In genomic region chr5:123572357-123573186, GRCm38 (mm10) we compare ENCODE assay signal across 8 mouse cellular contexts. TPM values are rescaled to one million over a fixed set of nuclear protein-coding genes. Genes with fewer than 3 reads are reported as not detected.
DNase-seq lines count a peak whose midpoint lies in the region; ATAC-seq and TF ChIP-seq lines count a peak whose summit lies in the region.

Gene Vps33a (minus strand): TSS chr5:123573038.

- H3K79me2 ChIP-seq in CH12.LX (replicated peaks; ENCODE audit: control insufficient read depth, extremely low read depth, insufficient read depth, poor library complexity, severe bottlenecking) = no peaks in the 10 kb centered on the region; the same call in 1 of the 2 replicates

- peak within 1 kb of the TSS; percentile 68 to 91 (median 82) for H3K4me3 ChIP-seq in CH12.LX (replicated peaks in 1 of 3; ENCODE audit: low read depth in 2 of 3, low read length in 2 of 3, poor library complexity in 1 of 3)
- H3K4me3 ChIP-seq in forebrain, embryonic 11.5 days (ENCODE audit: low read depth, low read length) = peak within 1 kb of the TSS; percentile 94
- peak within 1 kb of the TSS; percentile 98 for H3K4me3 ChIP-seq in heart, embryonic 16.5 days (ENCODE audit: low read length)
- peak within 1 kb of the TSS; percentile 89 for H3K4me3 ChIP-seq in liver, embryonic 15.5 days (replicated peaks)
- H3K4me3 ChIP-seq in neural tube, embryonic 12.5 days = peak within 1 kb of the TSS; percentile 85

- peak; percentile 88 for TF ChIP-seq POLR2A in CH12.LX (IDR thresholded peaks at IDR 0.05; ENCODE audit: low read depth, low read length)

- peak within 1 kb of the TSS; percentile 17; the same call in 1 of the 2 replicates for H3K27ac ChIP-seq in CH12.LX (ENCODE audit: insufficient read depth, low read depth)
- 0 out of 2 replicates have a peak within 1 kb of the TSS, but pooled peaks have one; percentile 18 for H3K27ac ChIP-seq in forebrain, embryonic 11.5 days (ENCODE audit: low read depth, low read length)
- peak within 1 kb of the TSS; percentile 64 for H3K27ac ChIP-seq in heart, embryonic 16.5 days (ENCODE audit: low read length)
- peak within 1 kb of the TSS; percentile 83 for H3K27ac ChIP-seq in liver, embryonic 15.5 days (replicated peaks)
- H3K27ac ChIP-seq in neural tube, embryonic 12.5 days = no peak within 1 kb of the TSS

- peak within 1 kb of the TSS; percentile 60 for H3K9ac ChIP-seq in CH12.LX (ENCODE audit: insufficient read depth, low read depth)
- H3K9ac ChIP-seq in forebrain, embryonic 11.5 days (ENCODE audit: low read length) = peak within 1 kb of the TSS; percentile 82
- peak within 1 kb of the TSS; percentile 93 for H3K9ac ChIP-seq in heart, embryonic 16.5 days (ENCODE audit: low read length)
- H3K9ac ChIP-seq in liver, embryonic 15.5 days = peak within 1 kb of the TSS; percentile 91
- peak within 1 kb of the TSS; percentile 73 for H3K9ac ChIP-seq in neural tube, embryonic 12.5 days

- no peaks in the 10 kb centered on the region for H3K9me3 ChIP-seq in CH12.LX (replicated peaks; ENCODE audit: low read length)
- no peaks in the 10 kb centered on the region for H3K9me3 ChIP-seq in forebrain, embryonic 11.5 days (ENCODE audit: control insufficient read depth, low read length)
- no peaks in the 10 kb centered on the region for H3K9me3 ChIP-seq in heart, embryonic 16.5 days (replicated peaks; ENCODE audit: control insufficient read depth, low read length)
- H3K9me3 ChIP-seq in liver, embryonic 15.5 days (replicated peaks) = no peaks in the 10 kb centered on the region
- no peaks in the 10 kb centered on the region for H3K9me3 ChIP-seq in neural tube, embryonic 12.5 days

- DNase-seq in CH12.LX (ENCODE audit: extremely low read depth) = peak; percentile 99
- peak; percentile 98 for DNase-seq in c-Kit-positive CD71-positive TER-119-negative erythroid progenitor cells, embryonic 14.5 days (ENCODE audit: low read depth)
- peak; percentile 99 for DNase-seq in forebrain, embryonic 11.5 days (ENCODE audit: low spot score)
- DNase-seq in kidney, postnatal 36 days = peak; percentile 99
- DNase-seq in telencephalon, adult 2 months (ENCODE audit: low read depth, low spot score) = peak; percentile 96

- H3K4me1 ChIP-seq in CH12.LX (ENCODE audit: control insufficient read depth in 1 of 2, insufficient read depth in 2 of 2) = peaks cover 10 to 21% of the 10 kb centered on the region in 2 experiments
- H3K4me1 ChIP-seq in forebrain, embryonic 11.5 days (replicated peaks; ENCODE audit: control insufficient read depth, insufficient read depth, low read length) = peaks cover 3% of the 10 kb centered on the region; the same call in 1 of the 2 replicates
- peaks cover 7% of the 10 kb centered on the region for H3K4me1 ChIP-seq in heart, embryonic 16.5 days (ENCODE audit: control insufficient read depth, insufficient read depth, low read length)
- H3K4me1 ChIP-seq in liver, embryonic 15.5 days (replicated peaks) = peaks cover 18% of the 10 kb centered on the region
- peaks cover 10% of the 10 kb centered on the region for H3K4me1 ChIP-seq in neural tube, embryonic 12.5 days

- peaks cover 23 to 45% of the 10 kb centered on the region in 2 experiments for H3K36me3 ChIP-seq in CH12.LX (replicated peaks in 1 of 2; ENCODE audit: control insufficient read depth in 1 of 2, insufficient read depth in 1 of 2, low read length in 1 of 2)
- H3K36me3 ChIP-seq in forebrain, embryonic 11.5 days (ENCODE audit: control insufficient read depth, insufficient read depth, low read length) = no peaks in the 10 kb centered on the region
- peaks cover 18% of the 10 kb centered on the region for H3K36me3 ChIP-seq in heart, embryonic 16.5 days (ENCODE audit: control insufficient read depth, insufficient read depth)
- H3K36me3 ChIP-seq in liver, embryonic 15.5 days (replicated peaks) = peaks cover 26% of the 10 kb centered on the region
- peaks cover 33% of the 10 kb centered on the region for H3K36me3 ChIP-seq in neural tube, embryonic 12.5 days

- peak within 1 kb of the TSS; percentile 77 for H3K4me2 ChIP-seq in CH12.LX (ENCODE audit: insufficient read depth, low read depth, poor library complexity, severe bottlenecking)
- peak within 1 kb of the TSS; percentile 84 for H3K4me2 ChIP-seq in forebrain, embryonic 11.5 days (ENCODE audit: low read depth, low read length, severe bottlenecking)
- H3K4me2 ChIP-seq in heart, embryonic 16.5 days (ENCODE audit: low read depth, low read length) = peak within 1 kb of the TSS; percentile 98
- H3K4me2 ChIP-seq in liver, embryonic 15.5 days = peak within 1 kb of the TSS; percentile 87
- peak within 1 kb of the TSS; percentile 90 for H3K4me2 ChIP-seq in neural tube, embryonic 12.5 days (replicated peaks)

- dilution Hi-C loops in CH12.LX (cut with MboI; ENCODE audit: extremely low pct_ligation_motif_present, extremely low pct_unique_long_range_greater_than_20kb, low sequenced_read_pairs) = no loop called here

- peak; percentile 92 for ATAC-seq in forebrain, embryonic 11.5 days (replicated peaks; ENCODE audit: low FRiP score)
- ATAC-seq in heart, embryonic 16.5 days (replicated peaks; ENCODE audit: extremely low read depth, insufficient read depth, low FRiP score) = peak; percentile 90
- peak; percentile 90 for ATAC-seq in liver, embryonic 15.5 days (ENCODE audit: insufficient read depth)
- ATAC-seq in neural tube, embryonic 12.5 days (ENCODE audit: low FRiP score, low read depth) = peak; percentile 84

- H3K27me3 ChIP-seq in CH12.LX (replicated peaks) = no peaks in the 10 kb centered on the region
- no peaks in the 10 kb centered on the region for H3K27me3 ChIP-seq in forebrain, embryonic 11.5 days (ENCODE audit: control insufficient read depth, insufficient read depth, low read length)
- H3K27me3 ChIP-seq in heart, embryonic 16.5 days (ENCODE audit: control insufficient read depth, insufficient read depth, low read length) = no peaks in the 10 kb centered on the region
- H3K27me3 ChIP-seq in liver, embryonic 15.5 days = no peaks in the 10 kb centered on the region
- H3K27me3 ChIP-seq in neural tube, embryonic 12.5 days (replicated peaks) = no peaks in the 10 kb centered on the region

- in situ Hi-C loops in CH12.LX (cut with MboI; ENCODE audit: low pct_ligation_motif_present, low pct_unique_long_range_greater_than_20kb, low sequenced_read_pairs) = loop anchor here (5.0 kb wide), 1 partner anchor 55 kb away; no protein-coding TSS in a partner anchor

- under 1% methylated on average over 54 of the region's 54 CpGs for WGBS in forebrain, embryonic 11.5 days
- WGBS in heart, embryonic 16.5 days = under 1% methylated on average over 54 of the region's 54 CpGs
- whole genome bisulfite sequencing in liver, embryonic 15.5 days (ENCODE audit: insufficient replicate concordance) = under 1% methylated on average over 54 of the region's 54 CpGs
- WGBS in neural tube, embryonic 12.5 days = 1% methylated on average over 54 of the region's 54 CpGs

- TF ChIP-seq RAD21 in CH12.LX (IDR thresholded peaks at IDR 0.05; ENCODE audit: low read depth, low read length) = no peak

- no peak for TF ChIP-seq EP300 in CH12.LX (IDR thresholded peaks at IDR 0.05; ENCODE audit: low read length)

- TF ChIP-seq CTCF in CH12.LX (conservative IDR thresholded peaks at IDR 0.05 in 1 of 2, IDR thresholded peaks at IDR 0.05 in 1 of 2; ENCODE audit: low read depth in 2 of 2, low read length in 2 of 2) = no peak

TF ChIP-seq in CH12.LX, 34 proteins besides CTCF, POLR2A, EP300 and RAD21 (continues in another document):
- TF ChIP-seq ZMIZ1 (IDR thresholded peaks at IDR 0.05; ENCODE audit: low read depth, low read length) = peak; percentile 71; the same call in 1 of the 2 replicates
- peak; percentile 69 for TF ChIP-seq ETS1 (conservative IDR thresholded peaks at IDR 0.05; ENCODE audit: low read depth, low read length)
- peak; percentile 49; the same call in 1 of the 2 replicates for TF ChIP-seq MAZ (IDR thresholded peaks at IDR 0.05; ENCODE audit: low read depth, low read length)
- 0 out of 2 replicates have a peak, but pooled peaks have one; percentile 39 for TF ChIP-seq POLR2AphosphoS2 (IDR thresholded peaks at IDR 0.05; ENCODE audit: low read depth, low read length)
- TF ChIP-seq MAX (IDR thresholded peaks at IDR 0.05; ENCODE audit: low read length) = peak; percentile 98
- no peak for TF ChIP-seq ZKSCAN1 (IDR thresholded peaks at IDR 0.05; ENCODE audit: borderline replicate concordance, low read depth, low read length)
- TF ChIP-seq IRF4 (IDR thresholded peaks at IDR 0.05; ENCODE audit: low read depth, low read length) = peak; percentile 20; the same call in 1 of the 2 replicates
- peak; percentile 100 for TF ChIP-seq USF1 (IDR thresholded peaks at IDR 0.05; ENCODE audit: low read depth, low read length)
- peak; percentile 96 for TF ChIP-seq MXI1 (IDR thresholded peaks at IDR 0.05; ENCODE audit: low read depth, low read length)
- no peak for TF ChIP-seq ZNF384 (IDR thresholded peaks at IDR 0.05; ENCODE audit: low read depth, low read length)
- peak; percentile 85 for TF ChIP-seq NRF1 (IDR thresholded peaks at IDR 0.05; ENCODE audit: low read depth, low read length)
- TF ChIP-seq UBTF (IDR thresholded peaks at IDR 0.05; ENCODE audit: low read depth, low read length) = no peak
- TF ChIP-seq PAX5 (IDR thresholded peaks at IDR 0.05; ENCODE audit: low read length) = no peak
- TF ChIP-seq TBP (conservative IDR thresholded peaks at IDR 0.05; ENCODE audit: low read depth, low read length) = no peak
- TF ChIP-seq HCFC1 (IDR thresholded peaks at IDR 0.05; ENCODE audit: low read depth, low read length) = peak; percentile 84
- peak; percentile 100 for TF ChIP-seq USF2 (conservative IDR thresholded peaks at IDR 0.05; ENCODE audit: low read depth, low read length)
- TF ChIP-seq ZC3H11A (IDR thresholded peaks at IDR 0.05; ENCODE audit: low read depth, low read length) = no peak
- peak; percentile 55; the same call in 1 of the 2 replicates for TF ChIP-seq MEF2A (IDR thresholded peaks at IDR 0.05; ENCODE audit: borderline replicate concordance, low read depth, low read length)
- TF ChIP-seq MYC (IDR thresholded peaks at IDR 0.05; ENCODE audit: low read depth, low read length) = peak; percentile 80
- TF ChIP-seq BHLHE40 (IDR thresholded peaks at IDR 0.05; ENCODE audit: low read depth, low read length) = peak; percentile 99
- TF ChIP-seq NELFE (IDR thresholded peaks at IDR 0.05; ENCODE audit: low read depth, low read length) = peak; percentile 79
- TF ChIP-seq SIN3A (IDR thresholded peaks at IDR 0.05; ENCODE audit: low read length) = peak; percentile 98

RNA-seq across cellular contexts. Expression of gene Vps33a, which starts in this region (rescaled TPM):
- total RNA-seq in CH12.LX (2012; rRNA removed) = 21.0 and 24.8 TPM in 2 replicates
- total RNA-seq in CH12.LX (2014; rRNA removed) = 17.0 and 17.1 TPM in 2 replicates
- 27.8 and 30.6 TPM in 2 replicates for polyA plus RNA-seq in CH12.LX (2012; ENCODE audit: insufficient read length, low read depth)
- 31.0 and 39.6 TPM in 2 replicates for polyA plus RNA-seq in forebrain, embryonic 11.5 days (2014; fragmentation: Nextera tagmentation; extraction: Ambion mirVana)
- 21.5 and 26.3 TPM in 2 replicates for polyA plus RNA-seq in heart, embryonic 16.5 days (2015; fragmentation: Nextera tagmentation; extraction: Ambion mirVana)
- 18.1 and 18.7 TPM in 2 replicates for polyA plus RNA-seq in liver, embryonic 15.5 days (2015; fragmentation: Nextera tagmentation; extraction: Ambion mirVana)
- polyA plus RNA-seq in neural tube, embryonic 12.5 days (2016; fragmentation: Nextera tagmentation; extraction: Ambion mirVana) = 41.2 and 41.5 TPM in 2 replicates
